Mouse (Mus musculus) urinary bladder, postnatal 14 days (tissue): Measurements from ENCODE around the gene Rpl7a.

Source experiments
- DNase-seq: peaks from one replicate; pipeline ENCODE4 v3.0.0; 2021; ENCODE audit warnings: low spot score

Rpl7a gene

DNA sequence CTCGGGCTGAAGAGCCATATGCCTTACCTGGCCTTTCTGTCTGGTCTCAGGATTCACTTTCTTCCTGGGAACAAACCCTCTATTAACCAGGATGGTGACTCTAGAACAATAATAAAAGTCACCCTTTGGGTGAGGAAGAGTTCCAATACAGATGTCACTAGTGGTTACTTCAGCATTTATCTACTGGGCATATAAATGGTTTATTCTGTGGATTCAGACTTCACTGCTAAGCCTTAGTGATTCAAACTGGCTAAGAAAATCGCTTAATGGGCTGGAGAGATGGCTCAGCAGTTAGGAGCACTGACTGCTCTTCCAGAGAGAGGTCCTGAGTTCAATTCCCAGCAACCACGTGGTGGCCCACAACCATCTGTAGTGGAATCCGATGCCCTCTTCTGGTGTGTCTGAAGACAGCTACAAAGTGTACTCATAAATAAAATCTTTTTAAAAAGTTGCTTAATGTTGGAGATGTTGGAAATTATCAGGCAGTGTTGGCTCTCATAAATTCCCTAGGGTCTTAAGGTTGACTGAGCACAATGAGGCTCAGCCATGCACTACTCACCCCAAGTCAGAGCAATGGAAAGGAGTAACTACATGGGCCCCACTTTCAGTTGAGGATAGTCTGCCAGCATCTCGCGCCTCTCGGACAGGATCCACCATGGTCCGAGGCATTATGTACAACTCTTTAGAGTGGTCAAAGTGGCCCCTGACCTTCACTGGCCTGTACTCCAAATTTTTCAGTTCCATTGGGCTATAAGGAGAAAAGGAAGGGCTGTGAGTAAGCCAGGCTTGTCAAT is 3.8 kb downstream of the Rpl7a start:
- DNase-seq, result no peak

DNA sequence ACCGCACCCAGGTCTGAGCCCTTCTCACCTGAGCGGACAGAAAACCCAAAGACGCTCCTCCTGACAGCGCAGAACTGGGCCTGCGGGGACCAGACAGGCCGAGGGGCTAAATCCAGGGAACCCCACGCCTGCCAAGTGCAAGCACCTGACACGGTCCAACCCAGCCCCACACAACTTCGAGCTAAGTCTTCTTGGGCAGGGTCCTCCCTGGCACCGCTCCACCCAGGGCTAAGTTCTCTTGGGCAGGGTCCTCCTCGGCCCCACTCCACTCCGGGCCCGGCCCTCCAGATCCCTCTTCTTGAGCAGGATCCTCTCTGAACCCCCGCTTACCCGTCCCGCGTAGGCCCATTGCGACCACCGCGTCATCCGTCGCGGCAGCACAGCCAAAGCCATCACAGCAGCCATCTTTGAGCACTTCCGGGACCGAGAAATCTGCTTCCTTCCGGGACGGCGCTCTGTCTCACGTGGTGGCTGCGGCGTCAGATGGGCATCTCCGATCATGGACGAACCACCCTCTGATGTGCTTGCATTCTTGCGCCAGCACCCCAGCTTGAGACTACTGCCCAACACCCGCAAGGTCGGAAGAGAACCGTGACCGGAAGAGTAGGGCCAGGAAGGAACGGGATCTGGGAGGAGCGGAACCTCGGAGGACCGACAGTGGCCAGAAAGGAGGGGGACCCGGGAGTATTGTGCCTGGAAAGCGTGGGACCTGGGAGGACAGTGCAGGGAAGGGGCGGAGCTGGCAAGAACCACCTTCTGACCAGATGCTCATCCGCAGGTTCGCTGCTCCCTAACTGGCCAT is 5.6 kb downstream of the Rpl7a start, which contains the start of the genes Surf2 and Surf1:
Gene Surf2 (plus strand): TSS at position 441 of the 802 bp plus-strand sequence.
Gene Surf1 (minus strand): TSS at position 604 of the 802 bp plus-strand sequence.
- peak; percentile 76 for DNase-seq

DNA sequence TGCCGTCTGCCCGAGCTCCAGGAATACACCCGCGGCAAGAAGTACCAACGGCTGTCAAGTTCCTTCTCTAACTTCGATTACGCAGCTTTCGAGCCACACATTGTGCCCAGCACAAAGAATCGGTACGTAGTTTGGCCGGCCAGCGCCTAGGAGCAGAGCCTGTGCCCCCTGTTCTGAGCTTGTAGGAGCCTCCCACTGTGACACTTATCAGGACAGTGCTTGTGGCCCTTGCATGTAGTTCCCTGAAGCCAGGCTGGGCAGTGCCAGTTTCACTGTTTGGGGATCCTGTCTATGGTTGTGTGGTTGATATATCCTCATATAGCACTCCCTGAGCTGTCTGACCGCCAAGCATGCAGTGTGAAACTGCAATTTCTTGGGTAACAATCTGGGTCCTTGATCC is 6.2 kb downstream of the Rpl7a start:
- no peak for DNase-seq

DNA sequence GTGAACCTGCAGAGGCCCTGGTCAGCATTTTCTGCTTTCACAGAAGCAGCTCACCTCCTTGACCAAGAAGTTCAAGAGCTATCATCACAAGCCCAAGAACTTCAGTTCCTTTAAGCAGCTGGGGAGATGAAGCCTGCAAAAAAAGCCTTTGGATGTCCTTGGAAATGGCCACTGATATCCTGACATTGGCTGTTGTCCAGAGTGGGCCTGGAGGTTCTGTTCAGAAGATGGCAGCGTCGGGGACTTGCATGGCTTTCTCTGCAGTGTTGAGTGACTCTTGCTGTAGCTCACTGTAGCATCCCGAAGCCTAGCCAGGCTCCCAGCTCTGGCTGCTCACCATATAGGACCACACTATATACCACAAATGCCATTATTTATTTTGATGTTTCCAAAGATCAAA is 9.1 kb downstream of the Rpl7a start:
- no peak for DNase-seq

DNA sequence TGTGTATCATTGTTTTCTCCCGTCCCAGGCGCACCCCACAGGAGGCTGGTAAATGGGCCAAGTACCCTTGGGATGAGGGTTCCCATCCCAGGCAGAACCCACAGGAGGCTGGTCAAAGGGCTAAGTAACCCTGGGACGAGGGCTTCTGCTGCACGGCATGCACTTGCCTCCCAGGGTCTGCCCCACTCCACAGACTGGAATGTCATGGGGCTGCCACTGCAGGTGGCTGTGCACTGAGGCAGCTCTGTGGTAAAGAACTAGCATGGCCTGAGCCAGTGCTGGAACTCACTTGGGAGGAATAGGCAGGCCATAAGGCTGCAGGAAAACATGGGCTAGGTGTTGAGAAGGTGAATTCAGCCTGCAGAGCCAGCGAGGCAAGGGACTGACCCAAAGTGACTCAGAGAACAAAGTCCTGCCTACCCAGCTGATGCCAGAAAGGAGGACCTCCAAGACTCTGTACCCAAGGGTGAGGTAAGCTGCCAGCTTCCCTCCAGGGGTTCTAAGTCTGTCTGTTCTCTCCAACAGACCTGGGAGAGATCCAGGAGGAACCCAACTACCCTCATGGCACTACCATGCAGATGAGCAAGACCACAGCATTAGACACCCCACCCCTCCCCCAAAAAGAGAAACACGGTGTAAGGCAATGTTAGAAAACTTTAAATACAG is 9.8 kb downstream of the Rpl7a start:
- DNase-seq, result no peak

DNA sequence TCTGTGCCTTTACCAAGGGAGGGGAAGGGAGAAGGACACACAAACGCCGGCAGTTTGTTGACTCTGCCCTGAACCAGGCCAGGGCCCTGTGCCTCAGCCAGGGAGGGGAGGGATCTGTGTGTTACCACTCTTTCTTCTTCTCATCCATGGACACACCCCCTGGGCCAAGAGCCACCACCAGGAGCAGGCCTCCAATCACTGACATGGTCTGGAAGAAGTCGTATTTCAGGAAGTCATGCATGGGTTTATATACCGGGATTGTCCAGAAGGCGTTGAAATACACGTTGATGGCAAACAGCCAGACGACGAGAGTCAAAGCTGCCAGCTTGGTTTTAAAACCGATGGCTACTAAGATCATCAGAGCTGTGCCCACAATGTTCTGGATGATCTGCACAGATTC is 11.2 kb downstream of the Rpl7a start:
- DNase-seq, result peak; percentile 32

DNA sequence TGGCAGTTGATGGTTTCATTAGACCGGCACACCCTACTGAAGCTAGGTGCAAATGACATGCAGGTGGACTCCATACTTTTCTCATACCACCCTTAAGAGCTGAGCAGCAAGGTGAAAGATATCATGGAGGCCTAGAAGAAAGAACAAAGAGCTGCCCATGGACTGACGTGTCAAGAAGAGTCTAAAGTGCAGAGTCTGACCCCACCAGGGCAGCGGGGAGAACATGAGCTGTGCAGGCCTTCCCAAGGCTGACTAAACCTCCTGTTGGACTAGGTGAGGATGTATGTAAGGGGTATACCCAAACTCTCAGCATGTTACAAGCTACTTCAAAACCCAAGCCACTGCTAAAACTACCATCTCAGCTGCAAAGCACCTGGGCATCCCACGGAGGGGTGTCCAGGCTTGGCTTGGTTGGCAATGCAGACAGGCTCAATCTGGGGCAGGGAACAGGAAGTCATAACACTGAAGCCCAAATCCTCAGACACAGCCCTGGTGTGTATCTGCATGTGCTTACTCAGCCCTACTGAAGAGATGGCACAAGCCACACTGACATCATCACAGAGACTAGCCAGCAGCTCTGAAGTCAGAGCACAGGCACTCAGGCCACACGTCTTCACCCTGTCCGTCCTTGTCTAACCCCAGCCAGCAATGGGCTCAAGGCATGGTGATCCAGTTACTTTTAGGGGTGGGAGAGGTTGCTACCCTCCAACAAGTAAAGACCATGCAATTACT is 17.3 kb downstream of the Rpl7a start:
- DNase-seq, result no peak

DNA sequence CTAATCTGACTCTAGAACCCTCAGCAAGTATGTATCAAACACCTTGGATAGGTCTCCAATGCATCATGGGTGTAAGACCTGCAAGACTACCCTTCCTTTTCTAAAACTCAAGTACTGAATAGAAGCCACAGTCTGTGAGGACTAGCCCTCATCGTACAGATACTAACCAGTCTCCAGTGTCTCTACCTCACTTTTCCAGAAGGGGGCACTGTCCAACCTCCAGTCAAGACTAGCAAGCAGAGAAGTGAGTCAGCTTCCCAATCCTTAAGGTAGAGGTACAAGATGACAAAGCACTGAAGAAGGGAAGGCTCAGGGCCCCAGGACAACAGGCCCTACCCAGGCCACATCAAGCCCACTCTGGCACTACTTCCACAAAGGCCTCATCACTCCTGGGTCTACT is 19.8 kb downstream of the Rpl7a start:
- DNase-seq, result peak; percentile 76

DNA sequence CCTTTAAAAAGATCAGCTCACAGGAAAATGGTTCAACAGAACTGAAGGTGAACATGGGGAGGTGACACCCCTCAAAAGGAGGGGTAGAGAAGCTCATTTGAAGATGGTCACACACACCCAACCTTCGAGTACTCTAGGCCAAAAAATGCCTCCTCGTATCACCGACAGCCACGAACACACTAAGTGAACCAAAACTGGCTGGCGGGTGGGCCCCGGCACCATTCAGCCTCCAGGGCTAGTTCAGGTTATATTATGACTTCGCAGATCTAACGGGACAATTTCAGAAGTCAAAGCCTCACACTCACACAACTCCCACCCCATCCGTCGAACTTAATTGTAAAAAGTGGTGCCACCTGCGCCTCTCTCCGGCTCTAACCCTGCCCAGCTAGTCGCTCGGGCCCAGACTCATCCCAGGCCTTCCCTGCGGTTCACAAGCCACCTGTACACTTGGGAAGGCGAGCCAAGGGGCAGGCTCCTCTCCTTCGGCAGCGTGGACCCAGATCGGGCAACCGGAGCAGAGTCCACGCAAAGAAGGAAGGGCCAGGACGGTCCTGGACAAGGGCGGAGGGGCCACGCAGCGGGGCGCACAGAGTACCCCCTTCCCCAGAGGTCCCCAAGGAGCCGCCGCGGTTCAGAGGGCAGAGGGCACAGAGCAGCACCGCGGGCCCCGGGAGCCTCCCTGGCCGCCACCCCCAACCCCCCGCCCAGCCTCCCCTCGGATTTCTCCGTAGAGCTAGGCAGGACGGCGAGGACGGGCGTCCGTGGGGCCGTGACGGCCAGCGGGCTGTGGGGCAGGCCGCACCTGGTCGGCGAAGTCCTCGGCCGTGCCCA is 22.1 kb downstream of the Rpl7a start:
- peak; percentile 29 for DNase-seq

DNA sequence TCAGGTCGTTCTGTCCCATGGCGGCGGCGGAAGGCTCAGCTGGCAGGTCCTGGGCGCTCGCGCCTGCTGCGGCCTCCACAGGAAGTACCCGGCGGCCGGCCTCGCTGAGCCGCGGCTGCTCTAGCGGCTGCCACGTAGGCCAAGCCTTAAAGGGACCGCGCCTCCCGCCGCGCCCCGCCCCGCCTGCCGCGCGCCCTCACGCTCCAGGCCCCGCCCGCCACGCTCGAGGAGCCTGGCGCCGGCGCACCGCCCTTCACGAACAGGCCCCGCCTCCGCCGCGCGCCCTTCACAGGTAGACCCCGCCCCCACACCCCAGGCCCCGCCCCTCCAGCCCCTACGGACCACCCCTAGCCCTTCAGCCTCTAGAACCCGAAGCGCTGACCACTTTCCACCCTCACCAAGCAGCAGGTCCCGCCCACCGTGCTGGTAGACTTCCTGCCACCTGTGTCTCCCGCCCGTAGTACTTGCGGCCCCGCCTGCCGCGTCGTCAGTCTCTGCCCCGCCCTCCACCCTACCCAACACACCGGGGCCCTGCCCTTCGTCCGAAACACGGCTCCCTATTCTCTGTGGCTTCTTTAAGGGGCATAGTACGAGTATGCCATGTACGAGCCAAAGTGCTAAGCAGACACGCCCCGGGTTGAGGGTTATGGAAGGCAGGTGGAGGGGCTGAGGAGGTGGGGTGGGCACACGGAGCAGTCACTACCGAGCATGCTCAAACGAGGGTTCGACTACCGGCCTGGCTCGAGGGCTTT is 22.9 kb downstream of the Rpl7a start, which contains the start of the genes Surf4 and Stkld1:
Gene Surf4 (minus strand): TSS at position 625 of the 752 bp plus-strand sequence.
Gene Stkld1 (plus strand): TSS at position 744 of the 752 bp plus-strand sequence.
- peak; percentile 95 for DNase-seq

DNA sequence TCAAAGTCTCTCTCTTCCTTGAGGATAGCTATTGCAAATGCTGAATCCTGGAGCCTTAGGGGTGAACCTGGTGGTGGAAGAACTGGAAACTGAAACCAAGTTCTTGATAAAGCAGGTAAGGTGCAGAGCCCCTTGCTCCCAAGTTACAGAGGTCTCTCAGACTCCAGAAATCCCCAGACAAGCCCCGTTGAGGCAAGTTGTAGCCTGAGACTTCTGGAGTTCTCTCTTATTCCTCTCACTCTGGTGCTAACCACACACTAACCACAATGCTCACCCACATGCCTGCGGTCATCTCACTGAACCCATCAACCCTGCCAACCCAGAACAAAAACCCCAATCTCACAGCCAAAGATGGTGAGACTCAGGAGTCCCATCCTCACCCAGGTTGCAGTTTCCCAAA is 24.7 kb downstream of the Rpl7a start:
- DNase-seq, result no peak

DNA sequence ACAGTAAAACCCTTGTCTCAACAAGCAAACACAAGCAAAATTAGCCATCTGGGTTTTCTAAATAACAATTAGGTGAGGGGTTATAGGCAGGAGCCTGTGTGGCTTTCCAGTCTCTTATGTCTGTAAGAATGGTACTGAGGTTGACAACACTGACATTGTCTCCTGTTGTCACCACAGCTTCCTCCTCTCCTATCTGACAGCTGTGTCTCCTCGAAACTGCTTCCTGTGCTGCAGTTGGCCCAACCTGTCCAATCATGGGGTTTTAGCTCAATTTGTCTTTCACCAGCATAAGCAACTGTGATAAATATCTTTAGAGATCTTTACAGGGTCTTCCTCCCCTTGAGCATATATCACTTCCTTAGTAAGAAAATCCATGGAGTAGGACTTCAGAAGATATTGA is 25.9 kb downstream of the Rpl7a start:
- no peak for DNase-seq

DNA sequence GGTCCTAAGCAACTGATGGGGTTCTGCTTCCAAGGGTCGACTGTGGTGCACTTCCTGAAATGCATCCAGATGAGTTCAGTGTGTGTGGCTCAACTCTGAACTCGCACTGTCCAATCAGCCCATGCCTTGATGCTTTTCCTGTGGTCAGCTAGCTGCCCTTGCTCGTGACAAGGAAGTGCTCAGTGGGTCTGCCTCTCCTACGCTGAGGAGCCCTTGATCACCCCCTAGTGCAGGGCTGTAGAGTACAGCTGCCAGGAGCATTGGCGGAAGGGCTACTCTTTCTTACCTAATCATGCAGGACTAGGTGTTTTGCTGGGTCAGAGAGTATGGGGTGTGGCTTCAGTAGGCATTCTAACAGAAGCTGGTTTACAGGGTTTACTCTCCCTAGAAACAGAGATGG is 31.0 kb downstream of the Rpl7a start:
- peak; percentile 22 for DNase-seq

DNA sequence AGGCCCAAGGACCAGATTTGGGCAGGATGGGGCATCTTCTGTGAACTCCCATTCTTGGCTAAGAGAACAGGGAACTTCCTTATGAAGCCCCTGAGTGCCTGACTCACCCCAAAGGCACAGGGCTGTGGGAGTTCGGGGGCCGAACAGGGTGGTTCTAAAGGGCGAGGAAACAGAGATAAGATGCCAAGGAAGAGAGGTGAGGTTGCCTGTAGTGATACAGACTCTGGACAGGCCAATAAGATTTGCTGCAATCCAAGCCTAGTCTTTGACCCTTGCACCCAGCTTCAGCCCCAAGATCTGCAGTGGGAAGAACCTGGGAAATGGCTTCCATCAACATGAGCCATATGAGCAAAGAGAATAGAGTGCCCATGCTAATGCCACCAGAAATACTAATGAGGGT is 32.7 kb downstream of the Rpl7a start:
- no peak for DNase-seq

DNA sequence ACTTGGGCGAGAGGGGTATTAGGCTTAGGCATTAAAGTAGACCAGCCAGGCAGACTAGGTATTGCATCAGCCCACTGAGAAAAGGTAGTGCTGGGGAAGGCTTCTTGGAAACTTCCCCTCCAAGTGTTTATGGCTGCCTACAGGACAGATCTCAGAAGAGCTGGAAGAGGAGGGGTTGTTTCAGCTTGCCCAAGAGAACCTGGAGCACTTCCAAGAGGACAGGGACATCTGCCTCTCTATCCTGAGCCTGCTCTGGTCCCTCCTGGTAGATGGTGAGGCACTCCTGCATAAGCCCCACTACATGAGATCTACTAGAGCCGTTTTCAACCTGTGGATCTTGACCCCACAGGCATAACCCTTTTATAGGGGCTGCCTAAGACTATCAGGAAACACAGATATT is 39.8 kb downstream of the Rpl7a start:
- no peak for DNase-seq

DNA sequence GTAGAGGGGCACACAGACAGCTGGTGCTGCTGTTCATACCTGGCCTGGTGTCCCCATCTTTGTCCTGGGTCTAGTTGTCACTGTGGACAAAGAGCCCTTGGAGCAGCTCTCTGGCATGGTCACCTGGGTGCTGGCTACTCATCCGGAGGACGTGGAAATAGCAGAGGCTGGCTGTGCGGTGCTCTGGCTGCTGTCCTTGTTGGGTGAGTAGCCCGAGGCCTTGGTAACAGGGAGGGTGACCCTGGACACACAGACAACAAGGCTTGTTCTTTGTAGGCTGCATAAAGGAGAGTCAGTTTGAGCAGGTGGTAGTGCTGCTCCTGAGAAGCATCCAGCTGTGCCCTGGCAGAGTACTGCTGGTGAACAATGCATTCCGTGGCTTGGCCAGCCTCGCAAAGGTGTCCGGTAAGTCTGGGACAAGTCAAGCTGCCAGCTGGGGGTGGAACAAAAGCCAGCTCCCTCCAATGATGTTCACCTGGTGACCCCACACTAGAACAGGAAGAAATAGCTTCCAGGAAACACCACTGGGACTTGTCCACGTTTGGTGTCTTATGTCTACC is 40.9 kb downstream of the Rpl7a start:
- DNase-seq, result no peak

DNA sequence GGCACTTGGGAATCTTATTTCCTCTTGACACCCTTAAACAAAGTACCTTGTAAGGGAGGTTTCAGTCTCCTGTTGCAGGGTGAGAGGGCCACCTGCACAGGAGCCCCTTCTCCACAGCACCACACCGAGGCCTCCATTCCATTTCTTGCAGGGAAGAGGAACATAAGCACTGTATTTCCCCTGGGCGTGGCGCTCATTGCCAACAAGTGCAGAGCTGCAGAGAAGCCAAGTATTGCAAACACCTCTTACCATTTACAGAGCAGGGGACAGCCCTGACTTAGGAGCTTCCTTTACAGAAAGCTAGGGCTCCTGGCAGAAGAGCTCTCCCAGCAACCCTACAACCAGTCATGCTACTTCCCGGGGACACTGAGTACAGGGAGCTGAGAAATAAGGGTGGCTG is 41.6 kb downstream of the Rpl7a start:
- no peak for DNase-seq

DNA sequence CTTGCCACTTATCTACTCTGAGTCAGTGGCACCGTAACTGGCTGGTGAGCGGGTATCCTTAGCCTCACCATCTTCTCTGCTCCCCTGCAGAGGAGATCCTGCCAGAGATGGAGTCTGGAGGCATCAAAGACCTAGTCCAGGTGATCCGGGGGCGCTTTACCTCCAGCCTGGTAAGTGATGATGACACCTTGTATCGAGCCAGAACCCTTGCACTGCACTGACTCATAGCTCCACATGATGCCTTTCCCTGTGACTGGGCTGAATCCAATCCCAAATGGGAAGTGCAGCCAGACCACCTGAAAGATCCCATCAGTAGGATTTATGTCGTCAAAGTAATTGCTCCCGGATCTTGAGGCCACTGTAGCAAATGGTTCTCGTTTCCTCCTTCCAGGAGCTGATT is 42.3 kb downstream of the Rpl7a start:
- no peak for DNase-seq

DNA sequence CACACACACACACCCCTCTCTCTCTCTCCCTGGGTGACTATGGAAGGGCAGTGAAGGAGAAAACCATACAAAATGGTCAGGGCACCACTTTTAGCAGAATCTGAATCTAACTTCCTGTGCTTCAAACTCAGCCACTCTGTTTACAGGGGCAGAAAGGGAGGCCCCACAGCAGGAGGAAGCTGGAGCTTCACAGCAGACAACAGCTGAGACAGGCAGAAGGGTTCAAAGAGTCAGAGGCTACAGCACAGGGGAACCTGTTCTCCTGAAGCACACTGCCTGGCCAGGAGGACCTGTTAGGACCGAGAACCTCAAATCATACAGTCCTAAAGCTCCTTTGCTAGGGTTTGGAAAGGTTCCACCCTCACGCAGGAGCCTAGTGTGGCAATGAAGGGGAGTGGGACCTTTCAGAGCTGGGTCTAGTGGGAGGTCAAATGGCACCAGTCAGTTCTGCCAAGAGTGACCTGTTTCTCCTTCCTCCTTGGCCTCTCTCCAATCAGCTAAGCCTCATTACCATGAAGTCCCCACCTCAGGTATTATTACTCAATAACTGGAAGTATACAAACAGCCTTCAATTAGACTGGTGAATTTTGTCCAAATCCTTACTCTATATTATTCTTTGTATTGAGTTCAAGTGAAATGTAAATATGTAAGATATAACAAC is 44.3 kb downstream of the Rpl7a start:
- no peak for DNase-seq
